Mouse (Mus musculus) spleen, adult 10 weeks (tissue): ENCODE measurements around the gene Usp12. TPM values are rescaled to one million over a fixed set of nuclear protein-coding genes. Genes with fewer than 3 reads are reported as not detected.

Source experiments
- polyA plus RNA-seq: library from polyadenylated mRNA; stranded (reverse); fragments of 350-450 nt; fragmentation: Illumina TruSeq; extraction: RNeasy Lipid Tissue Mini Kit (QIAGEN cat#74804); gene quantifications from one replicate; pipeline ENCODE4 v1.2.3, GENCODE M21; 2015; ENCODE audit warnings: low replicate concordance; ENCODE audit not compliant: insufficient read depth

Gene Usp12
- polyA plus RNA-seq = 86.1 TPM

DNA sequence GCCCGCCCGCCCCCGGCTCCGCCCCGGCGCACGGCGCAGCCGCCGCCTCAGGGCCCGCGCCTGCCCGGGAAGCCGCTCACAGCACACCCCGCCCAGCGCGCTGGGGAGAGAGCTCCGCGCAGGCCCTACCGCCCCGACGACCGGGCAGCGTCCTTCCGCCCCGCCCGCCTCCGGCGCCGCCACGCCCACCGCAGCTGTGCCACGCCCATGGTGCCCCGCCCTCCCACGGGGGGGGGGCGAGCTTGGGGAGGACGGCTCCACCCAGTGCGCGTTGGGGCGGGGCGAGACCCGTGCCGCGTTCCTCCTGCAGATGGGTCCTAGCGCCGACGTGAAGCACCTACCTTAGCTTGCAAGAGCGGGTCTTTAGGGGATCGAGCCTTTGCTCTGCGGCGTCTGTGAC, at the start of gene Usp12:
Gene Usp12 (minus strand): TSS at position 154 of the 400 bp plus-strand sequence.

DNA sequence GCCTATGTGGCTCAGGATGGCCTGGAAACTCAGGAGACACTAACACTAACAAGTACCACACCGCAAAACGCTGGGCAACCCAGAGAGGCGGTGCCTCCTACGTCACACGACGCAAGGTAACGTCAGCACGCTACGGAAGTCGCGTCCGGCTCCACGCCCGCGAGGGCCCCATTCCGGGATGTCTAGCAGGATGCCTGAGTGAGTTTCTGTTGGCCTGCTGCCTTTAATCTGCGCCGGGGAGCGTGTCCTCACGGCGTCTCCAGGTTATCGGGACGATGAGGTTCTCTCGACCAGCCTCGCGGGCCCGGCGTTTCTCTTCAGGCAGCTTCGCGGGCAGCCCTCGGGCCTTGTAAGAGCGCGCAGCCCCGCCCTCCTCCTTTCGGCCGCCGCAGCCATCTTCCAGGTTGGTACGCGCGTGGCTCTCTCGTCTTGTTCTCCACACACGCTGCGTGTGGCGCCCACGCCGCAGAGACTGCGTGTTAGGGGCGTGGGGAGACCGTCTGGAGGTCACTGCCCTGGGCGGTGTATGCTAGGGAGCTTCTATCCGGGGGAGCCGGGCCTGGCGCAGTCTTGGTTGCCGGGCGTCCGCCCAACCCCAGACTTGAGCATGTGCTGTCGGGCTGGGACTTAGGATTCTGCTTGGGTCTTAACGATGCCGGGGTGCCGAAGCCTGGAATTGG, 38.1 kb upstream of the Usp12 start, which contains the start of gene Rpl21:
Gene Rpl21 (plus strand): TSS at position 122 of the 680 bp plus-strand sequence.

Other genes with a start within 250 kb of the Usp12 start
- gene Gm3415, start 238.9 kb downstream of the Usp12 start, polyA plus RNA-seq = not detected
- not detected for gene Gpr12, start 209.8 kb downstream of the Usp12 start, polyA plus RNA-seq
- 2,463 TPM for gene Rpl21, start 37.9 kb upstream of the Usp12 start, polyA plus RNA-seq
- gene Rasl11a, start 50.1 kb upstream of the Usp12 start, polyA plus RNA-seq = 12.7 TPM
- 35.6 TPM for gene Gtf3a, start 153.7 kb upstream of the Usp12 start, polyA plus RNA-seq
- 36.5 TPM for gene Mtif3, start 168.8 kb upstream of the Usp12 start, polyA plus RNA-seq